Comparison of ENCODE assay signal across 8 mouse cellular contexts in genomic region chr5:135965501-135965930, GRCm38 (mm10). TPM values are rescaled to one million over a fixed set of nuclear protein-coding genes. Genes with fewer than 3 reads are reported as not detected.
A peak's percentile ranks its signal among the peaks of the same experiment; 100 is the strongest.
DNase-seq lines count a peak whose midpoint lies in the region; ATAC-seq and TF ChIP-seq lines count a peak whose summit lies in the region.

No protein-coding gene starts in this region.

- intact Hi-C loops in left cerebral cortex, postnatal 4 days (cut with DNase I), result no loop called here
- intact Hi-C loops in left cerebral cortex, postnatal 14 days (cut with DNase I), result no loop called here

- H3K9me3 ChIP-seq in hindbrain, embryonic 12.5 days (replicated peaks), result no peaks in the 10 kb centered on the region
- no peaks in the 10 kb centered on the region for H3K9me3 ChIP-seq in limb, embryonic 14.5 days (ENCODE audit: control insufficient read depth, low read length)

- no peak overlapping the region for H3K27ac ChIP-seq in hindbrain, embryonic 12.5 days
- no peak overlapping the region for H3K27ac ChIP-seq in limb, embryonic 14.5 days (replicated peaks; ENCODE audit: low read depth, low read length)

- peaks cover 7% of the 10 kb centered on the region for H3K27me3 ChIP-seq in hindbrain, embryonic 12.5 days
- no peaks in the 10 kb centered on the region for H3K27me3 ChIP-seq in limb, embryonic 14.5 days (ENCODE audit: control insufficient read depth, insufficient read depth, low read length)

- no peaks in the 10 kb centered on the region for H3K36me3 ChIP-seq in hindbrain, embryonic 12.5 days
- no peaks in the 10 kb centered on the region for H3K36me3 ChIP-seq in limb, embryonic 14.5 days (ENCODE audit: control insufficient read depth, insufficient read depth, low read length)

- H3K4me1 ChIP-seq in hindbrain, embryonic 12.5 days, result peaks cover 14% of the 10 kb centered on the region
- H3K4me1 ChIP-seq in limb, embryonic 14.5 days (ENCODE audit: control insufficient read depth, insufficient read depth, low read length), result peaks cover 14% of the 10 kb centered on the region

- no peak for ATAC-seq in hindbrain, embryonic 12.5 days (ENCODE audit: low FRiP score)
- ATAC-seq in limb, embryonic 14.5 days (ENCODE audit: low FRiP score, low read depth), result no peak
- ATAC-seq in monocyte, adult 5-6 weeks (replicated peaks; ENCODE audit: insufficient number of reproducible peaks, low FRiP score, low TSS enrichment, poor library complexity, severe bottlenecking), result no peak

- peak overlapping the region; percentile 6; the same call in 1 of the 2 replicates for H3K4me3 ChIP-seq in hindbrain, embryonic 12.5 days
- H3K4me3 ChIP-seq in limb, embryonic 14.5 days (replicated peaks; ENCODE audit: low read length), result peak overlapping the region; percentile 21; the same call in 1 of the 2 replicates

- peak; percentile 38 for DNase-seq in left cerebral cortex, postnatal 4 days
- no peak for DNase-seq in left cerebral cortex, postnatal 14 days (ENCODE audit: low spot score in 2 of 2)
- peak; percentile 74 to 76 for DNase-seq in cerebellum, postnatal 10 days
- no peak for DNase-seq in limb, embryonic 14.5 days (ENCODE audit: low spot score)
- DNase-seq in naive thymus-derived CD4-positive, alpha-beta T cell, adult 2 months (ENCODE audit: low read depth), result peak; percentile 26
- DNase-seq in layer of hippocampus, postnatal 36 days, result no peak

- 11% methylated on average over 24 of the region's 24 CpGs for WGBS in hindbrain, embryonic 12.5 days
- 6% methylated on average over 24 of the region's 24 CpGs for WGBS in limb, embryonic 14.5 days

- peak overlapping the region; percentile 35; the same call in 1 of the 2 replicates for H3K9ac ChIP-seq in hindbrain, embryonic 12.5 days
- H3K9ac ChIP-seq in limb, embryonic 14.5 days (ENCODE audit: low read depth, low read length, severe bottlenecking), result peak overlapping the region; percentile 38; the same call in 1 of the 2 replicates

- TF ChIP-seq POLR2A in limb, embryonic 14.5 days (IDR thresholded peaks at IDR 0.05; ENCODE audit: borderline replicate concordance, extremely low read depth, insufficient read depth, insufficient read length), result no peak

- peak overlapping the region; percentile 36 for H3K4me2 ChIP-seq in hindbrain, embryonic 12.5 days (replicated peaks)
- H3K4me2 ChIP-seq in limb, embryonic 14.5 days (replicated peaks; ENCODE audit: low read depth, low read length, severe bottlenecking), result peak overlapping the region; percentile 47

RNA-seq across cellular contexts. Expression of gene Ssc4d, which starts 8.8 kb away (rescaled TPM):
- 1 to 10 TPM; 2.0 to 2.7 TPM for total RNA-seq in left cerebral cortex, postnatal 4 days (2021)
- 1 to 10 TPM; 1.4 to 1.5 TPM for total RNA-seq in left cerebral cortex, postnatal 14 days (2021)
- 1.7 and 3.7 TPM in 2 replicates for polyA plus RNA-seq in hindbrain, embryonic 12.5 days (2016; fragmentation: Nextera tagmentation; extraction: Ambion mirVana)
- 6.6 and 7.2 TPM in 2 replicates for polyA plus RNA-seq in limb, embryonic 14.5 days (2012; rRNA removed)
- polyA plus RNA-seq in limb, embryonic 14.5 days (2014; fragmentation: Nextera tagmentation; extraction: Ambion mirVana), result 2.6 and 3.2 TPM in 2 replicates
- total RNA-seq in monocyte, adult 5-6 weeks (2017), result 1.5 to 1.9 TPM in 2 of 3 replicates, not detected in the other
- total RNA-seq in layer of hippocampus, postnatal 36 days (2021), result 1 to 10 TPM; 1.4 to 1.7 TPM

RNA-seq across cellular contexts. Expression of gene Zp3, which starts 14.4 kb away (rescaled TPM):
- not detected for total RNA-seq in left cerebral cortex, postnatal 4 days (2021)
- not detected for total RNA-seq in left cerebral cortex, postnatal 14 days (2021)
- polyA plus RNA-seq in hindbrain, embryonic 12.5 days (2016; fragmentation: Nextera tagmentation; extraction: Ambion mirVana), result 0.32 TPM in 1 of 2 replicates, not detected in the other
- 0.32 and 0.38 TPM in 2 replicates for polyA plus RNA-seq in limb, embryonic 14.5 days (2012; rRNA removed)
- 0.37 and 0.40 TPM in 2 replicates for polyA plus RNA-seq in limb, embryonic 14.5 days (2014; fragmentation: Nextera tagmentation; extraction: Ambion mirVana)
- total RNA-seq in monocyte, adult 5-6 weeks (2017), result not detected in 3 replicates
- total RNA-seq in layer of hippocampus, postnatal 36 days (2021), result not detected

RNA-seq across cellular contexts. Expression of gene Dtx2, which starts 29.1 kb away (rescaled TPM):
- 10 to 100 TPM; 13.8 to 14.4 TPM for total RNA-seq in left cerebral cortex, postnatal 4 days (2021)
- total RNA-seq in left cerebral cortex, postnatal 14 days (2021), result 1 to 10 TPM; 8.6 to 9.1 TPM
- polyA plus RNA-seq in hindbrain, embryonic 12.5 days (2016; fragmentation: Nextera tagmentation; extraction: Ambion mirVana), result 31.4 and 34.5 TPM in 2 replicates
- polyA plus RNA-seq in limb, embryonic 14.5 days (2012; rRNA removed), result 28.5 and 38.2 TPM in 2 replicates
- polyA plus RNA-seq in limb, embryonic 14.5 days (2014; fragmentation: Nextera tagmentation; extraction: Ambion mirVana), result 29.5 TPM in 2 replicates
- total RNA-seq in monocyte, adult 5-6 weeks (2017), result 5.4 to 11.2 TPM (median 6.8 TPM) in 3 replicates
- total RNA-seq in layer of hippocampus, postnatal 36 days (2021), result 1 to 10 TPM; 7.9 to 8.0 TPM

RNA-seq across cellular contexts. Expression of gene Ywhag, which starts 31.1 kb away (rescaled TPM):
- total RNA-seq in left cerebral cortex, postnatal 4 days (2021), result 1,000 to 10,000 TPM; 1,399 to 1,485 TPM
- 1,000 to 10,000 TPM; 1,469 to 1,528 TPM for total RNA-seq in left cerebral cortex, postnatal 14 days (2021)
- 469 and 505 TPM in 2 replicates for polyA plus RNA-seq in hindbrain, embryonic 12.5 days (2016; fragmentation: Nextera tagmentation; extraction: Ambion mirVana)
- 83.6 and 91.3 TPM in 2 replicates for polyA plus RNA-seq in limb, embryonic 14.5 days (2012; rRNA removed)
- polyA plus RNA-seq in limb, embryonic 14.5 days (2014; fragmentation: Nextera tagmentation; extraction: Ambion mirVana), result 72.9 and 76.9 TPM in 2 replicates
- total RNA-seq in monocyte, adult 5-6 weeks (2017), result 86.4 to 119 TPM (median 100 TPM) in 3 replicates
- total RNA-seq in layer of hippocampus, postnatal 36 days (2021), result 1,000 to 10,000 TPM; 1,259 to 1,347 TPM

Comparison
In these comparisons a context has a peak if more than half of its experiments do, and no peak if none do; other contexts are left out.
1. DNase-seq: peak in left cerebral cortex, postnatal 4 days (single experiment), cerebellum, postnatal 10 days (2 of 2) and naive thymus-derived CD4-positive, alpha-beta T cell, adult 2 months (single experiment); none in left cerebral cortex, postnatal 14 days (0 of 2), limb, embryonic 14.5 days (single experiment) and layer of hippocampus, postnatal 36 days (0 of 2).